Mouse (Mus musculus) lung, adult 2 months (tissue): ENCODE measurements around the gene Fxyd3.

ENCODE experiments used
- CTCF ChIP-seq: fragments of 200-500 bp; IDR thresholded peaks from 2 replicates; pipeline ENCODE4 v1.5.1; 2011; ENCODE audit warnings: mild to moderate bottlenecking, low read length, control low read depth; ENCODE audit not compliant: insufficient read depth
- POLR2A ChIP-seq: fragments of 200-500 bp; IDR thresholded peaks from 2 replicates; pipeline ENCODE4 v1.6.1; 2011; ENCODE audit warnings: low read depth, mild to moderate bottlenecking, control low read depth, low read length, borderline replicate concordance; ENCODE audit errors: extremely low read depth

DNA sequence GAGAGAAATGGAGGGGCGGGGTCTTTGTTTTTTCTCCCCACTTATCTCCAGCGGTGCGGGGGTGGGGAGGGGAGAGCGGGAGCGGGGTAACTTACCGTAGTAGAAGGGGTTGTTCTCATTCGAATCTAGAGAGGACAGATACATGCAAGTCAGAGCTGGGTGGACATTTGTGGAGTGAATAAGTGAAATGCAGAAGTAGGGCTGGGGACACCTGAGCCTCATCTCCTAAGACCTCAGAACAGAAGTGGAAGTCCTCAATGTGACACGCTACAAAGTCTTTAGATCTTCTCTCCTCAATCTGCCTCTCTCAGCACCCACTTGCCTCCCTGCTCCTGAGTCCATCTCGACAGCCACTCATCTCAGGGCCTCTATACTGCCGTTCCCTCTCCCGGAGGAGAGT is 41.2 kb downstream of the Fxyd3 start:
- TF ChIP-seq POLR2A (no peak), CTCF (no peak)
